Mouse (Mus musculus): Measurements from ENCODE around the gene Tmem184a. TPM values are rescaled to one million over a fixed set of nuclear protein-coding genes. Genes with fewer than 3 reads are reported as not detected.

Gene Tmem184a
- polyA plus RNA-seq, 1 experiment from 2014 or later = 0.05 TPM

GRCm38 (mm10) chr5:139791227-139792158 is 28.2 kb downstream of the Tmem184a start, which contains the start of gene Mafk:
Mafk (plus strand) TSS chr5:139791513.
- no peak within 1 kb of the TSS for H3K27ac ChIP-seq

GRCm38 (mm10) chr5:139789466-139789865 is 30.3 kb downstream of the Tmem184a start:
- Histone ChIP-seq H3K4me2 (no peak overlapping the region), H3K27ac (no peak overlapping the region), H3K9me3 (replicated peaks) (no peaks in the 10 kb centered on the region), H3K9ac (no peak overlapping the region), H3K27me3 (peaks cover 7% of the 10 kb centered on the region; the same call in 1 of the 2 replicates), H3K36me3 (ENCODE audit: poor library complexity, severe bottlenecking) (no peaks in the 10 kb centered on the region), H3K4me1 (peaks cover 23% of the 10 kb centered on the region), H3K4me3 (no peak overlapping the region)
- WGBS = 55% methylated on average over 4 of the region's 4 CpGs
- ATAC-seq = no peak

More at GRCm38 (mm10) chr5:139791227-139792158, 28.2 kb downstream of the Tmem184a start, which contains the start of gene Mafk:
- Histone ChIP-seq H3K9me3 (replicated peaks) (no peaks in the 10 kb centered on the region), H3K4me1 (peaks cover 35% of the 10 kb centered on the region), H3K4me2 (peak within 1 kb of the TSS; percentile 95), H3K36me3 (ENCODE audit: poor library complexity, severe bottlenecking) (no peaks in the 10 kb centered on the region), H3K9ac (peak within 1 kb of the TSS; percentile 78), H3K4me3 (peak within 1 kb of the TSS; percentile 72), H3K27me3 (0 out of 2 replicates have a peak, but pooled peaks cover 7% of the 10 kb centered on the region)
- under 1% methylated on average over 86 of the region's 92 CpGs for WGBS
- ATAC-seq = peak; percentile 90

- H3K4me2 ChIP-seq = no peak overlapping the region
- H3K27ac ChIP-seq = no peak overlapping the region
- no peak overlapping the region for H3K9ac ChIP-seq
- no peak overlapping the region for H3K4me3 ChIP-seq
- ATAC-seq = no peak
- H3K4me1 ChIP-seq = no peaks in the 10 kb centered on the region
- WGBS = 83% methylated on average over 8 of the region's 8 CpGs
- H3K36me3 ChIP-seq (ENCODE audit: poor library complexity, severe bottlenecking) = no peaks in the 10 kb centered on the region
- H3K27me3 ChIP-seq = peaks cover 6% of the 10 kb centered on the region; the same call in 1 of the 2 replicates
- no peaks in the 10 kb centered on the region for H3K9me3 ChIP-seq (replicated peaks)
Observed at GRCm38 (mm10) chr5:139781406-139781805, 38.3 kb downstream of the Tmem184a start.

GRCm38 (mm10) chr5:139776966-139777365 is 42.8 kb downstream of the Tmem184a start:
- Histone ChIP-seq H3K36me3 (ENCODE audit: poor library complexity, severe bottlenecking) (peaks cover 22% of the 10 kb centered on the region), H3K4me1 (peaks cover 13% of the 10 kb centered on the region), H3K4me3 (no peak overlapping the region), H3K9ac (no peak overlapping the region), H3K27me3 (no peaks in the 10 kb centered on the region), H3K9me3 (replicated peaks) (no peaks in the 10 kb centered on the region), H3K27ac (no peak overlapping the region), H3K4me2 (no peak overlapping the region)
- ATAC-seq = no peak
- 84% methylated on average over 5 of the region's 5 CpGs for WGBS

GRCm38 (mm10) chr5:139775216-139775926 is 44.3 kb downstream of the Tmem184a start, which contains the start of gene Ints1:
Ints1 (minus strand) TSS chr5:139775674.
- no peaks in the 10 kb centered on the region for H3K9me3 ChIP-seq (replicated peaks)
- peaks cover 13% of the 10 kb centered on the region for H3K4me1 ChIP-seq
- under 1% methylated on average over 47 of the region's 55 CpGs for WGBS
- peak within 1 kb of the TSS; percentile 97 for H3K4me2 ChIP-seq
- ATAC-seq = peak; percentile 94
- peak within 1 kb of the TSS; percentile 98 for H3K4me3 ChIP-seq
- H3K27me3 ChIP-seq = no peaks in the 10 kb centered on the region
- peaks cover 38% of the 10 kb centered on the region for H3K36me3 ChIP-seq (ENCODE audit: poor library complexity, severe bottlenecking)
- 0 out of 2 replicates have a peak within 1 kb of the TSS, but pooled peaks have one; percentile 25 for H3K27ac ChIP-seq
- peak within 1 kb of the TSS; percentile 92 for H3K9ac ChIP-seq

GRCm38 (mm10) chr5:139768216-139768615 is 51.5 kb downstream of the Tmem184a start:
- Histone ChIP-seq H3K27me3 (no peaks in the 10 kb centered on the region), H3K4me2 (no peak overlapping the region), H3K27ac (no peak overlapping the region), H3K4me3 (no peak overlapping the region), H3K36me3 (ENCODE audit: poor library complexity, severe bottlenecking) (peaks cover 100% of the 10 kb centered on the region), H3K4me1 (no peaks in the 10 kb centered on the region), H3K9ac (no peak overlapping the region), H3K9me3 (replicated peaks) (no peaks in the 10 kb centered on the region)
- ATAC-seq = no peak
- WGBS = 97% methylated on average over 8 of the region's 8 CpGs

- no peak for ATAC-seq
- Histone ChIP-seq H3K36me3 (ENCODE audit: poor library complexity, severe bottlenecking) (peaks cover 100% of the 10 kb centered on the region), H3K9ac (no peak overlapping the region), H3K9me3 (replicated peaks) (no peaks in the 10 kb centered on the region), H3K4me3 (no peak overlapping the region), H3K4me1 (no peaks in the 10 kb centered on the region), H3K27me3 (no peaks in the 10 kb centered on the region), H3K27ac (no peak overlapping the region), H3K4me2 (no peak overlapping the region)
- WGBS = 65% methylated on average over 11 of the region's 11 CpGs
Observed at GRCm38 (mm10) chr5:139764296-139764695, 55.4 kb downstream of the Tmem184a start.

GRCm38 (mm10) chr5:139758096-139758495 is 61.6 kb downstream of the Tmem184a start:
- Histone ChIP-seq H3K4me2 (no peak overlapping the region), H3K9ac (no peak overlapping the region), H3K36me3 (ENCODE audit: poor library complexity, severe bottlenecking) (peaks cover 98% of the 10 kb centered on the region), H3K4me1 (no peaks in the 10 kb centered on the region), H3K27me3 (no peaks in the 10 kb centered on the region), H3K9me3 (replicated peaks) (no peaks in the 10 kb centered on the region), H3K4me3 (no peak overlapping the region), H3K27ac (no peak overlapping the region)
- 86% methylated on average over 16 of the region's 16 CpGs for WGBS
- ATAC-seq = no peak

- Histone ChIP-seq H3K4me2 (no peak overlapping the region), H3K9me3 (replicated peaks) (no peaks in the 10 kb centered on the region), H3K4me1 (no peaks in the 10 kb centered on the region), H3K4me3 (no peak overlapping the region), H3K27me3 (no peaks in the 10 kb centered on the region), H3K36me3 (ENCODE audit: poor library complexity, severe bottlenecking) (peaks cover 98% of the 10 kb centered on the region), H3K27ac (no peak overlapping the region), H3K9ac (no peak overlapping the region)
- ATAC-seq = no peak
- 90% methylated on average over 2 of the region's 2 CpGs for WGBS
Observed at GRCm38 (mm10) chr5:139756586-139756985, 63.1 kb downstream of the Tmem184a start.

- no peaks in the 10 kb centered on the region for H3K27me3 ChIP-seq
- H3K9me3 ChIP-seq (replicated peaks) = no peaks in the 10 kb centered on the region
- no peak overlapping the region for H3K4me2 ChIP-seq
- no peaks in the 10 kb centered on the region for H3K4me1 ChIP-seq
- ATAC-seq = no peak
- 91% methylated on average over 12 of the region's 12 CpGs for WGBS
- no peak overlapping the region for H3K4me3 ChIP-seq
- no peak overlapping the region for H3K27ac ChIP-seq
- H3K36me3 ChIP-seq (ENCODE audit: poor library complexity, severe bottlenecking) = peaks cover 98% of the 10 kb centered on the region
- no peak overlapping the region for H3K9ac ChIP-seq
Observed at GRCm38 (mm10) chr5:139756135-139756534, 63.6 kb downstream of the Tmem184a start.

GRCm38 (mm10) chr5:139754753-139755152 is 65.0 kb downstream of the Tmem184a start:
- H3K9ac ChIP-seq = no peak overlapping the region
- H3K27ac ChIP-seq = no peak overlapping the region
- H3K4me1 ChIP-seq = no peaks in the 10 kb centered on the region
- peaks cover 95% of the 10 kb centered on the region for H3K36me3 ChIP-seq (ENCODE audit: poor library complexity, severe bottlenecking)
- no peak overlapping the region for H3K4me2 ChIP-seq
- H3K27me3 ChIP-seq = no peaks in the 10 kb centered on the region
- WGBS = 37% methylated on average over 12 of the region's 12 CpGs
- H3K9me3 ChIP-seq (replicated peaks) = no peaks in the 10 kb centered on the region
- ATAC-seq = no peak
- H3K4me3 ChIP-seq = no peak overlapping the region

All from forebrain, embryonic 13.5 days (tissue).